Mouse (Mus musculus): ENCODE results near the gene Gm9049. TPM values are rescaled to one million over a fixed set of nuclear protein-coding genes. Genes with fewer than 3 reads are reported as not detected.

The Gm9049 gene
- not detected in 4 replicates for total RNA-seq (2023; ENCODE audit: inconsistent age)

GRCm38 (mm10) chr10:118354005-118354404 lies at the start of gene Gm9049:
Gene Gm9049, minus strand, starts transcription at chr10:118354105.

GRCm38 (mm10) chr10:118348579-118348978 lies 5.3 kb downstream of the Gm9049 start, which contains the start of gene Gm9048:
Gene Gm9048, minus strand, starts transcription at chr10:118348679.

GRCm38 (mm10) chr10:118343155-118343554 lies 10.8 kb downstream of the Gm9049 start, which contains the start of gene Gm9046:
Gene Gm9046, minus strand, starts transcription at chr10:118343255.

GRCm38 (mm10) chr10:118337731-118338130 lies 16.2 kb downstream of the Gm9049 start, which contains the start of gene Gm9045:
Gene Gm9045, minus strand, starts transcription at chr10:118337831.

GRCm38 (mm10) chr10:118332308-118332707 lies 21.6 kb downstream of the Gm9049 start, which contains the start of gene Gm9044:
Gene Gm9044, minus strand, starts transcription at chr10:118332408.

GRCm38 (mm10) chr10:118326869-118327268 lies 27.0 kb downstream of the Gm9049 start, which contains the start of gene Gm9040:
Gene Gm9040, minus strand, starts transcription at chr10:118326969.

Other genes starting within 250 kb of the Gm9049 start
- gene Mdm1, start 212.3 kb downstream of the Gm9049 start, total RNA-seq (2023; ENCODE audit: inconsistent age) = 9.7 to 13.5 TPM (median 12.7 TPM) in 4 replicates
- gene Il22, start 149.2 kb downstream of the Gm9049 start, total RNA-seq (2023; ENCODE audit: inconsistent age) = not detected in 4 replicates
- gene Gm32717, start 113.3 kb downstream of the Gm9049 start, total RNA-seq (2023; ENCODE audit: inconsistent age) = 0.72 to 1.3 TPM (median 1.1 TPM) in 4 replicates
- gene Gm32802, start 95.4 kb downstream of the Gm9049 start, total RNA-seq (2023; ENCODE audit: inconsistent age) = 0.72 to 1.3 TPM (median 1.1 TPM) in 4 replicates
- gene Iltifb, start 59.1 kb downstream of the Gm9049 start, total RNA-seq (2023; ENCODE audit: inconsistent age) = not detected in 4 replicates
- not detected in 4 replicates for gene Gm9040, start 27.1 kb downstream of the Gm9049 start, total RNA-seq (2023; ENCODE audit: inconsistent age)
- gene Gm9044, start 21.7 kb downstream of the Gm9049 start, total RNA-seq (2023; ENCODE audit: inconsistent age) = not detected in 4 replicates
- gene Gm9045, start 16.3 kb downstream of the Gm9049 start, total RNA-seq (2023; ENCODE audit: inconsistent age) = not detected in 4 replicates
- not detected in 4 replicates for gene Gm9046, start 10.8 kb downstream of the Gm9049 start, total RNA-seq (2023; ENCODE audit: inconsistent age)
- gene Gm9048, start 5.4 kb downstream of the Gm9049 start, total RNA-seq (2023; ENCODE audit: inconsistent age) = not detected in 4 replicates
- 0.61 to 1.7 TPM (median 1.1 TPM) in 4 replicates for gene Ifng, start 86.9 kb upstream of the Gm9049 start, total RNA-seq (2023; ENCODE audit: inconsistent age)